Mouse (Mus musculus) stomach, embryonic 15.5 days (tissue): ENCODE data around the gene Slc25a3. TPM values are rescaled to one million over a fixed set of nuclear protein-coding genes. Genes with fewer than 3 reads are reported as not detected.
A peak's percentile ranks its signal among the peaks of the same experiment; 100 is the strongest.

Source experiments
- ATAC-seq: fragments of 200-750 bp; cut with Nextera tagmentation; 2 replicates; pipeline ENCODE4 v1.8.0; 2017; ENCODE audit warnings: low read depth, moderate number of reproducible peaks, moderate TSS enrichment; ENCODE audit not compliant: insufficient read depth, low FRiP score
- H3K27ac ChIP-seq: fragments of 300-500 bp; sonication (generic); 2 replicates; pipeline ENCODE4 v1.5.1; 2015; ENCODE audit warnings: mild to moderate bottlenecking, inconsistent platforms
- H3K27me3 ChIP-seq: fragments of 300-500 bp; sonication (generic); replicated peaks from 2 replicates; pipeline ENCODE4 v1.6.1; 2015; ENCODE audit warnings: inconsistent platforms
- H3K36me3 ChIP-seq: fragments of 300-500 bp; sonication (generic); 2 replicates; pipeline ENCODE4 v1.6.1; 2015; ENCODE audit warnings: inconsistent platforms
- H3K4me1 ChIP-seq: fragments of 300-500 bp; sonication (generic); 2 replicates; pipeline ENCODE4 v1.6.1; 2015; ENCODE audit warnings: inconsistent platforms
- H3K4me2 ChIP-seq: fragments of 300-500 bp; sonication (generic); 2 replicates; pipeline ENCODE4 v1.6.1; 2015; ENCODE audit warnings: mild to moderate bottlenecking, inconsistent platforms
- H3K4me3 ChIP-seq: fragments of 300-500 bp; sonication (generic); replicated peaks from 2 replicates; pipeline ENCODE4 v1.5.1; 2015; ENCODE audit warnings: inconsistent platforms
- H3K9ac ChIP-seq: fragments of 300-500 bp; sonication (generic); 2 replicates; pipeline ENCODE4 v1.6.1; 2015; ENCODE audit warnings: inconsistent platforms
- H3K9me3 ChIP-seq: fragments of 300-500 bp; sonication (generic); 2 replicates; pipeline ENCODE4 v1.6.1; 2016; ENCODE audit warnings: inconsistent platforms
- WGBS: fragments of 180-500 bp; shearing (Covaris S2); methylation state at CpG from one replicate; pipeline ENCODE4 v1.1.7; 2015; 5-methylcytosine and 5-hydroxymethylcytosine counted together
- polyA plus RNA-seq: library from polyadenylated mRNA; unstranded; fragments of >200 nt; fragmentation: Nextera tagmentation; extraction: Ambion mirVana; gene quantifications from 2 replicates; pipeline ENCODE4 v1.2.1, GENCODE M21; 2015

Slc25a3 gene
- polyA plus RNA-seq, 1 experiment from 2014 or later = 440 TPM

DNA sequence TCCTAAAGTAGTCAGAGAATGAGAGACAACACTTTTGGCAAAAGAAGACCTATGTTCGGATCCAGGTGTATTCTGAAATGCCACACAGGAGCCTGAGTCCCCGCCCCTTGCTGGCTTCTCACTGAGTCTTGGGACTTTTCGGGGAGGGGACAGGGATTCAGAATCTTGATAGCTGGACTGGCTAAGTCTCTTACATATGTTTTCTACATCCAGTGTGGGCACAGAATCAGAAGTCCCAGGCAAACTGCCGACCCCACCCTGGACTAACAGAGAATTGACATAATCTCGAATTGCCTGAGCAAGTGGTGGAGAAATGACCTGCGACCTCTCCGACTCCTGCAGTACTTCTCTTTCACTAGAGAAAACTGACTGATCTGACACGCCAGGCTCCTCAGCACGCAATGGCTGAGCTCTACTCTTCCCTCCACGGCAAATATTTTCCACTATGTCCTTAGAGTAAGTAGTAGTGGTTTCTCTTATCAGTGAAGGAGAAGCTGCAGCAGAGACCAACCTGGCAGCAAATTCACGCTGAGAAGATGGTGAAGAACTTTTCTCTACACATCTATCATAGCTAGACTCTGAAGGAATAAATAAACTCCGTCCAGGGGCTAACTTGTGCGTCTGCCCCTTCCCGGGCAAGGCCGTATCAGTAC, 38.8 kb upstream of the Slc25a3 start:
- peaks cover 37% of the 10 kb centered on the region for H3K36me3 ChIP-seq
- no peak overlapping the region for H3K27ac ChIP-seq
- ATAC-seq = no peak
- H3K4me3 ChIP-seq = no peak overlapping the region
- H3K9me3 ChIP-seq = no peaks in the 10 kb centered on the region
- H3K4me2 ChIP-seq = no peak overlapping the region
- H3K9ac ChIP-seq = no peak overlapping the region
- 83% methylated on average over 15 of the region's 15 CpGs for WGBS
- H3K4me1 ChIP-seq = peaks cover 7% of the 10 kb centered on the region; the same call in 1 of the 2 replicates
- H3K27me3 ChIP-seq = no peaks in the 10 kb centered on the region

DNA sequence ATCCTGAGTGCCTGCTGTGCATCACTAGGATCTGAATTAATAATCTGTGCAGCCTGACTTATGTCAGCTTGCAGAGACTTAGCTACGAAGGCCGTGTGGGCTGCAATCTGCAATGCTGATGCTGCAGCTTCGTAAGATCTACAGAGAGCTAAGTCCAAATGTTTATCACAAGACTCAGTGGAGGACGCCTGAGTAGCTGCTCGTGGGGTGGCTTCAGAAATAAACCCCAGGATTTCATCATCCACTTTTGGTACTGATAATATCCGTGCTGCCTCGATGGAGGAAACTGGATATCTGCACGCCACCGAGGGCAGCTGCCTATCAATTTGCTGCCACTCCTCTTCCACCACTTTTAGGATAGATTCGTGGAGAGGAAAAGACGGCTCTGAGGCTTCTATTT, 38.2 kb upstream of the Slc25a3 start:
- H3K27ac ChIP-seq = no peak overlapping the region
- ATAC-seq = no peak

DNA sequence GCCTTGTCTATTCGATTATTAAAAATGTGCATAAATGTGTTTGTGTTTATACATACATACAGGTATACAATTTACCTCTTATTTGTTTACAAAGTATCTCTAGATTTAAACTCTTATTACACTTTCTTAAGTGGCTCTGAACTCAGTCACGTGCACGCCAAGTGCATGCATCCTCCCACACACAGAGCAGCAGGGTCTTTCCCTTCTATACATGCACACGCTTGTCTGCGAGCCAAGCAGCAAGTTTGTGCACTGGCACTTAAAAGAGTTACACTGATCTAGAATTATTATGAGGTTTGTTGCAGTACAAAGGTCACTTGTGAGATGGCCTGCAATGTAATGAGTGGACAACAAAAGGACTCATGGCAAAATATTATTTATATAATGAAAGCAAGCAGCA, 37.1 kb upstream of the Slc25a3 start:
- peaks cover 45% of the 10 kb centered on the region for H3K36me3 ChIP-seq
- WGBS = 91% methylated on average over 5 of the region's 5 CpGs
- no peak overlapping the region for H3K4me3 ChIP-seq
- no peak for ATAC-seq
- H3K4me2 ChIP-seq = no peak overlapping the region
- no peak overlapping the region for H3K27ac ChIP-seq
- H3K4me1 ChIP-seq = no peaks in the 10 kb centered on the region
- no peaks in the 10 kb centered on the region for H3K9me3 ChIP-seq
- H3K9ac ChIP-seq = no peak overlapping the region
- no peaks in the 10 kb centered on the region for H3K27me3 ChIP-seq

More for the DNA sequence above, 38.2 kb upstream of the Slc25a3 start:
- peaks cover 2% of the 10 kb centered on the region; the same call in 1 of the 2 replicates for H3K4me1 ChIP-seq
- peaks cover 41% of the 10 kb centered on the region for H3K36me3 ChIP-seq
- H3K27me3 ChIP-seq = no peaks in the 10 kb centered on the region
- no peak overlapping the region for H3K9ac ChIP-seq
- H3K9me3 ChIP-seq = no peaks in the 10 kb centered on the region
- no peak overlapping the region for H3K4me3 ChIP-seq
- no peak overlapping the region for H3K4me2 ChIP-seq
- WGBS = 77% methylated on average over 11 of the region's 11 CpGs

DNA sequence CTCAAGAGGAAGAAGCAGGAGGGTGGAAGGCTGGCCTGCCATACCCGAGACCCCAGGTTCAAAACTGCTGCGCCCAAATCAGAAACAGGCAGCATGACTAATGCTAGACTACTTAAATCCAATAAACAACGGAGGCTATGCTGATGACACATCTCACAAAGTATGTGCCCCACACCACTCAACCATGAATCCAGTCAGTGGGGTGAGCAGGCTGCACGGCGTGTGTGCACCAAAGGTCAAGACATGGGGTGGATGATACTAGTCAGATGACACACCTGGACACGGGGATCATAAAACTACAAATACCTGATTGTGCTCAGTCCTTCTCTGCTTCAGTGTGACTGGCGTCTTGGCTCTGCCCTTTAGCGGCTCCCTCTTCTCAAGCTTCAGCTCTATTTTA, 34.6 kb upstream of the Slc25a3 start:
- Histone ChIP-seq H3K4me1 (no peaks in the 10 kb centered on the region), H3K27ac (no peak overlapping the region), H3K9ac (no peak overlapping the region), H3K4me3 (no peak overlapping the region), H3K9me3 (no peaks in the 10 kb centered on the region), H3K4me2 (no peak overlapping the region), H3K36me3 (peaks cover 52% of the 10 kb centered on the region), H3K27me3 (no peaks in the 10 kb centered on the region)
- 71% methylated on average over 8 of the region's 8 CpGs for WGBS
- ATAC-seq = 0 out of 2 replicates have a peak, but pooled peaks have one; percentile 27

DNA sequence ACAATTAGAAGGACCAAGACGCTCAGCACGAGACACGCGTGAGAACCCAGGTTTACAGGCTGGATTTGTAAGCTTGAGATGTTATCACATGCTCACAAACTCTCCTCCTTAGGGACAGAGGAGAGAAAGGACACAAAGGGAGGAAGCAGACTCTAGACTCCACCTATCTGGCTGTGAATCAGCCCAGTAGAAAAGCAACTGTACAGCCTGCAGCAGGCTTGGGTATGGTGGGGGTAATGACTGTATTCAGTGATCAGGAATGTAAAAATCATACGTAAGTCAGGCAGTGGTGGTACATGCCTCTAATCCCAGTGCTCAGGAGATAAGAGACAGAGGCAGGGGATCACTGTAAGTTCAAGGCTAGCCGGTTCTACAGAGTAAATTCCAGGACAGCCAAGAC, 32.5 kb upstream of the Slc25a3 start:
- 84% methylated on average over 6 of the region's 6 CpGs for WGBS
- no peak overlapping the region for H3K4me2 ChIP-seq
- ATAC-seq = no peak; the same call in 1 of the 2 replicates
- no peaks in the 10 kb centered on the region for H3K27me3 ChIP-seq
- H3K4me3 ChIP-seq = no peak overlapping the region
- no peaks in the 10 kb centered on the region for H3K4me1 ChIP-seq
- no peaks in the 10 kb centered on the region for H3K9me3 ChIP-seq
- H3K9ac ChIP-seq = no peak overlapping the region
- 0 out of 2 replicates have a peak overlapping the region, but pooled peaks have one; percentile 31 for H3K27ac ChIP-seq
- H3K36me3 ChIP-seq = peaks cover 48% of the 10 kb centered on the region

DNA sequence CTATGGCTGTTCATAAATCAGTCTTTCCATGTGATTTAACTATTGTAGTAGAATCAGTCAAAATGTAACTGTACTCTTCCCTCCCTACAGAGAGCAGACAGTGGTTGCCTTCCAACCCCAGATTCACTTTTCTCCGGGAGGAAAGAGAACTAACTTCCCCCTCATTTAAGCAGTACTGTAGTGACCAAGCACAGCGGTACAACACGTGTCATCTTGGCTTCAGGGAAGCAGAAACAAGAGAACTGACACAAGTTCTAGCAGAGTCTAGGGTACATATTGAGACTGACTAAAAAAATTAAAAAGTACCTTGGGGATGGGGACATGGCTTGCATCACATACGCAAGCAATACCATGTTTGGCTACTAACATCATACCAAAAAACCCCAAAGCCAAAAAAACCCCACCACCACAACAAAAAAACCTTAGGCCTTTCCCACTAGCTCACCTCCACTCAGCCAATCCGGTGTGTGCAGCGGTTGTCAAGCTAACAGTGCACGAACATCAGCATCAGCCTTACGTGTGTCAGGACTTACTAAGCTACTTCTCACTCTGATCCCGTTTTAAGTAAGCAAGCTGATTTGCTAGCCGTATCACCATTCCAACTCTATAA, 30.1 kb upstream of the Slc25a3 start:
- Histone ChIP-seq H3K9ac (no peak overlapping the region), H3K36me3 (peaks cover 57% of the 10 kb centered on the region), H3K9me3 (no peaks in the 10 kb centered on the region), H3K27ac (no peak overlapping the region), H3K4me2 (no peak overlapping the region), H3K27me3 (no peaks in the 10 kb centered on the region), H3K4me1 (no peaks in the 10 kb centered on the region), H3K4me3 (no peak overlapping the region)
- 87% methylated on average over 10 of the region's 10 CpGs for WGBS
- ATAC-seq = no peak

DNA sequence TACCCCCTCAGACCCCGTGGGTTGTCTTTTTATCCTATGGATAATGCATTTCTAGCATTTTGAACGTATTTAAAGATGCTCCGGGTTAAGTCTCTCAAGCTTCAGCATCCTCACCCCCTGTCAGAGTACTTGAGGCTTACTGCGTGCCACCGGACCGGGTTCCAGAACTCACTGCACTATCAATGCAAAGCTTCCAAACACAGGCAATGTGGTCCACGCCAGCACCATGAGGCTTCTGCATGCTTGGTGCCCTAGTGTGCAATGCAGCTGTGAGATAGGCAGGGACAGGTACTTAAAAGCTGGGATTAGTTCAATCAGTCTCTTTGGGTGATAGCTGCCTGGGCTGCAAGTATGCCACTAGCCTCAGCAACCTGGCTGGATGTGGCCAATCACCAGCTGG, 21.6 kb upstream of the Slc25a3 start:
- H3K4me2 ChIP-seq = no peak overlapping the region
- H3K9me3 ChIP-seq = no peaks in the 10 kb centered on the region
- H3K4me1 ChIP-seq = no peaks in the 10 kb centered on the region
- H3K27me3 ChIP-seq = no peaks in the 10 kb centered on the region
- no peak overlapping the region for H3K4me3 ChIP-seq
- ATAC-seq = no peak
- no peak overlapping the region for H3K27ac ChIP-seq
- 98% methylated on average over 7 of the region's 7 CpGs for WGBS
- no peak overlapping the region for H3K9ac ChIP-seq
- H3K36me3 ChIP-seq = peaks cover 33% of the 10 kb centered on the region

DNA sequence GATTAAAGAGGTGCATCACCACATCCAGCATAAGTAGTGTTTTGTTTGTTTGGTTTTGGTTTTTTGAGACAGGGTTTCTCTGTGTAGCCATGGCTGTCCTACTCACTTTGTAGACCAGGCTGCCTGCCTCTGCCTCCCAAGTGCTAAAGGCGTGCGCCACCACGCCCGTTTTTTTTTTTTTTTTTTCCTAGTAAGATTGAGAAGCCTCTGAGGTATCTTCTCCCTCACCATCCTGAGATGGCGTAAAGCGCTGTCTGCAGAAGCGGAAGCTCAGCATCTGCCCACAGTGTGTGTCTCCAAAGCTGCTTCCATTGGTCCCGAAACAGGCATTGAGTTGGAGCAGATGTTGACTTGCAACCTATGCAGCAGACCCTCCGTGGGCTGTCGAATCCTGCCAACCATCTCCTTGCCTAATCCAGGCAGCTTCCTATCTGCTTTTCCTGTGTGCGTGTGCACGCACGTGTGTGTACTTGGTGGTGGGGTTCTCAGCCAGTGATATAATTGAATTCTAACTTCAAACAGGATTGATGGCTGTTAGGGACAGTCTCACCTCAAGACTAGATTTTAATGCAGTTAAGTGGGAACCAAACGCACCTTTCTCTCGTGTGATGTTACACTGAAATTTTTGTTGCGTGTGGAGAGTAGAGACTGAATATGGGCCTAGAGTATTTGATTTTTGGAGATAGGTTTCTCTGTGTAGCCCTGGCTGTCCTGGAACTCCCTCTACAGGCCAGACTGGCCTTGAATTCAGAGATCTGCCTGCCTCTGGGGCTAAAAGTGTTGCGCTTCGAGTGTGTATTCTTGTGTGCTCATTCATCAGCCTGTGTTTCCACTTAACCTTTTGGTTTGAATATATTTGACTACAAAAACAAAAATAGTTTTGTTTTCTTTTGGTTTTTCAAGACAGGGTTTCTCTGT, 19.7 kb upstream of the Slc25a3 start:
- Histone ChIP-seq H3K9me3 (no peaks in the 10 kb centered on the region), H3K36me3 (peaks cover 20% of the 10 kb centered on the region), H3K9ac (no peak overlapping the region), H3K4me3 (no peak overlapping the region), H3K27ac (no peak overlapping the region), H3K4me1 (no peaks in the 10 kb centered on the region), H3K4me2 (no peak overlapping the region), H3K27me3 (no peaks in the 10 kb centered on the region)
- no peak for ATAC-seq
- WGBS = 64% methylated on average over 18 of the region's 18 CpGs

DNA sequence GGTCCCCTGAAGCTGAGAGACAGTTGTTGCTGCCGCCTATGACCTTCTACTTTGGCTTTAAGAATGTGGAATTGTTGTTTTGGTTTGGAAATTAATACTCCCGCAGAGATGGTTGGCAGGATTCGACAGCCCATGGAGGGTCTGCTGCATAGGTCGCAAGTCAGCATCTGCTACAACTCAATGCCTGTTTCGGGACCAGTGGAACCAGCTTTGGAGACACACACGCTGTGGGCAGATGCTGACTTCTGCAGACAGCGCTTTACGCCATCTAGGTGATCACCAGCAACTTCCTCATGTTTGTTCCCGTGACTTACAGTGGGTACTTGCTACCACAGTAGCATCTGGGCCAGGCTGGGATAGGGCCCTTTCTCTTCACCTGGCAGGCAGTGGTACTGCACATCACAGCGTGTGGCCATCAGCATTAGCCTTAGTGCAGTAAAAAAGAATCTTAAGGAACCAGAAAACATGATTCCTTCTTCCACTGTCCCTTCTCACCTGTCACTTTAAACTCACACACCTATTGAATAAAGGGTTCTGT, 18.9 kb upstream of the Slc25a3 start:
- no peak for ATAC-seq
- 64% methylated on average over 10 of the region's 10 CpGs for WGBS

DNA sequence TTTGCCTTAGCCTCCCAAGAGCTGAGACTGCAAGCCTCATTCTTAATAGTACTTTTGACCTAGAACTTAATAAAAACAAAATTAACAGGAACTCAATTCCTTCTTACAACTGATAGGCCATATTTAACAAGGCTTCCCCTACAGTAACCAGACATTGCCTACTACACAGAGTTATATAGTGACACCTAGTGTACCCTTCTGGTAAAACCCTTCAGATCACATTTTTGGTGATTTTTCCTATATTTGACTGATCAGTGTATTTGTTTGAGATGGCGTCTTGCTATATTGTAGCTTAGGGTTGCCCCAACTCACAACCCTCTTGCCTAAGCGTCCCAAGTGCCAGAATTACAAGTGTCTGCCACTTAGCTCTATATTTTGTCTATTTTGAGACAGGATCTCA, 17.7 kb upstream of the Slc25a3 start:
- no peak overlapping the region for H3K9ac ChIP-seq
- 35% methylated on average over 2 of the region's 2 CpGs for WGBS

More for the DNA sequence above, 18.9 kb upstream of the Slc25a3 start:
- no peaks in the 10 kb centered on the region for H3K27me3 ChIP-seq
- H3K4me1 ChIP-seq = no peaks in the 10 kb centered on the region
- no peaks in the 10 kb centered on the region for H3K9me3 ChIP-seq
- no peak overlapping the region for H3K4me2 ChIP-seq
- no peak overlapping the region for H3K9ac ChIP-seq
- H3K36me3 ChIP-seq = 0 out of 2 replicates have a peak, but pooled peaks cover 19% of the 10 kb centered on the region
- H3K27ac ChIP-seq = no peak overlapping the region
- H3K4me3 ChIP-seq = no peak overlapping the region

DNA sequence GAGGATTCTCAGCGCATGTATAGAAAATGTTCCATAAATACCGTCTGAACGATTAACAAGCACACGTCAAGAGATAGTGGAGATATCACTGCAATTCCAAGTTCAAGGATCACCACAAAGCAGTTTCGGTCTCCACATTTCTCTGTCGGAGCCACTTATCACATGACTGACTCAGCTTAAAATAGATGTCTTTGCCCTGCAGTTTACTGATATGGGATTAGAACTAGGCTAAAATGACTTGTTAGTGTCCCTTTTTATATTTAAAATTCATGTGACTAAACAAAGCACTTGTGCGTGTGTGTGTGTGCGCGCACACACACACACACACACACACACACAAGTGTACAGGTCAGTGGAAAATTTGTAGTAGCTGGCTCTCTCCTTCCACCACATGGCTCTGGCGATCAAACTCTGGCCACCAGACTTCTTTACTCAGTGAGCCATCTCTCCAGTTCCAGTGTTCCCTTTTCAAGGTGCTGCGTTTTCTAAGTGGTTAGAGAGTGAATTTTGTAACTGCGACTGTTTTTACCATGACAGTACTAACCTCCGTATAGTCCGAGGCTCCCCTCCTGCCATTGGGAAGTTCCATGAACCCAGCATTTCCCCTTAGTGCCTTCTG, 15.4 kb upstream of the Slc25a3 start:
- Histone ChIP-seq H3K4me2 (no peak overlapping the region), H3K4me3 (no peak overlapping the region), H3K27me3 (no peaks in the 10 kb centered on the region), H3K9me3 (no peaks in the 10 kb centered on the region), H3K27ac (no peak overlapping the region), H3K4me1 (no peaks in the 10 kb centered on the region), H3K36me3 (no peaks in the 10 kb centered on the region), H3K9ac (no peak overlapping the region)
- 87% methylated on average over 14 of the region's 14 CpGs for WGBS
- no peak for ATAC-seq

More for the DNA sequence above, 17.7 kb upstream of the Slc25a3 start:
- Histone ChIP-seq H3K27me3 (no peaks in the 10 kb centered on the region), H3K27ac (no peak overlapping the region), H3K4me3 (no peak overlapping the region), H3K4me2 (no peak overlapping the region), H3K4me1 (no peaks in the 10 kb centered on the region), H3K36me3 (0 out of 2 replicates have a peak, but pooled peaks cover 11% of the 10 kb centered on the region), H3K9me3 (no peaks in the 10 kb centered on the region)
- no peak for ATAC-seq
